Mouse (Mus musculus) CD4-positive, CD25-positive, alpha-beta regulatory T cell, adult 2 months (primary cell): ENCODE results near the gene Gm10563.

Source experiments
- DNase-seq: peaks from one replicate; pipeline ENCODE4 v3.0.0-alpha.2; 2012; ENCODE audit warnings: low read depth, low spot score

The Gm10563 gene

GRCm38 (mm10) chr4:155566555-155566954 is 78.7 kb downstream of the Gm10563 start:
- DNase-seq = no peak
